Mouse (Mus musculus) limb, embryonic 10.5 days (tissue): ENCODE measurements around the gene Olfr1339. TPM values are rescaled to one million over a fixed set of nuclear protein-coding genes. Genes with fewer than 3 reads are reported as not detected.

Experiments used
- DNase-seq: peaks from one replicate; pipeline ENCODE4 v3.0.0-alpha.2; 2017; ENCODE audit warnings: low spot score
- H3K27ac ChIP-seq: fragments of 300-500 bp; sonication (generic); 2 replicates; pipeline ENCODE4 v1.5.1; 2016; ENCODE audit warnings: mild to moderate bottlenecking
- H3K27me3 ChIP-seq: fragments of 300-500 bp; sonication (generic); 2 replicates; pipeline ENCODE4 v1.6.1; 2016; ENCODE audit warnings: low read depth, mild to moderate bottlenecking; ENCODE audit not compliant: poor library complexity, severe bottlenecking
- H3K36me3 ChIP-seq: fragments of 300-500 bp; sonication (generic); 2 replicates; pipeline ENCODE4 v1.6.1; 2016; ENCODE audit warnings: mild to moderate bottlenecking, moderate library complexity
- H3K4me1 ChIP-seq: fragments of 300-500 bp; sonication (generic); 2 replicates; pipeline ENCODE4 v1.6.1; 2016
- H3K4me3 ChIP-seq: fragments of 300-500 bp; sonication (generic); 2 replicates; pipeline ENCODE4 v1.5.1; 2016; ENCODE audit warnings: mild to moderate bottlenecking, moderate library complexity
- H3K9me3 ChIP-seq: fragments of 300-500 bp; sonication (generic); replicated peaks from 2 replicates; pipeline ENCODE4 v1.6.1; 2016; ENCODE audit warnings: mild to moderate bottlenecking
- WGBS: fragments of 180-500 bp; shearing (Covaris S2); methylation state at CpG from one replicate; pipeline ENCODE4 v1.1.7; 2016; 5-methylcytosine and 5-hydroxymethylcytosine counted together
- polyA plus RNA-seq: library from polyadenylated mRNA; unstranded; fragments of >200 nt; fragmentation: Nextera tagmentation; extraction: Ambion mirVana; gene quantifications from 2 replicates; pipeline ENCODE4 v1.2.1, GENCODE M21; 2016

The Olfr1339 gene
- polyA plus RNA-seq, 1 experiment from 2014 or later: not detected

DNA sequence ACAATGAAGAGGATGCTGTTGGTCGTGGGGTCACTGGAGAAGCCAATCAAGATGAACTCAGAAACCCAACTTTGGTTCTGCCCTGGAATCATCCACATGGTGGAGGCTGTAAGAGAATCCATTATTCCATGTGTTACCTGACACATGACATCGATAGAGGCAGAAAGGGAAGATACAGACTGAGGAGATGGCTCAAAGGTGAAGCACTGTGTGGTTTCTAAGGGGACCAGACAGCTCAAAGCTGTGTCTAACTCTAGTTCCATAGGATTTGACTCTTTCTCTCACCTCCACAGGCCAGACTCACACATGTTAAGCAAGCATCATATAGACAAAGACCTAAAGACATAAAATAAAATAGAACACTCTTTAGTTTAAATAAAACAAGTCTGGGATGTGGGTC, 50.5 kb downstream of the Olfr1339 start, which contains the start of gene Olfr1337:
Gene Olfr1337, minus strand, starts transcription at position 101 of the 400 bp plus-strand sequence.
- Histone ChIP-seq H3K27me3 (no peaks in the 10 kb centered on the region), H3K4me3 (no peak within 1 kb of the TSS), H3K9me3 (no peaks in the 10 kb centered on the region), H3K4me1 (no peaks in the 10 kb centered on the region), H3K36me3 (no peaks in the 10 kb centered on the region), H3K27ac (no peak within 1 kb of the TSS)
- WGBS: 78% methylated on average over 2 of the region's 2 CpGs
- no peak for DNase-seq

Other genes starting within 250 kb of the Olfr1339 start
- 16.8 and 19.4 TPM in 2 replicates for gene Tie1, start 242.1 kb upstream of the Olfr1339 start, polyA plus RNA-seq
- 0.78 and 1.2 TPM in 2 replicates for gene 2610528J11Rik, start 205.2 kb upstream of the Olfr1339 start, polyA plus RNA-seq
- gene Tmem125, start 188.1 kb upstream of the Olfr1339 start, polyA plus RNA-seq: 0.34 and 0.54 TPM in 2 replicates
- 0.36 and 0.64 TPM in 2 replicates for gene Cfap57, start 111.4 kb upstream of the Olfr1339 start, polyA plus RNA-seq
- 180 and 228 TPM in 2 replicates for gene Ebna1bp2, start 111.4 kb upstream of the Olfr1339 start, polyA plus RNA-seq
- gene Olfr62, start 73.2 kb upstream of the Olfr1339 start, polyA plus RNA-seq: not detected in 2 replicates
- 0.05 TPM in 1 of 2 replicates, not detected in the other for gene Olfr1342, start 39.4 kb upstream of the Olfr1339 start, polyA plus RNA-seq
- not detected in 2 replicates for gene Olfr1341, start 28.7 kb upstream of the Olfr1339 start, polyA plus RNA-seq
- not detected in 2 replicates for gene Olfr1340, start 12.0 kb upstream of the Olfr1339 start, polyA plus RNA-seq
- not detected in 2 replicates for gene Olfr1338, start 26.6 kb downstream of the Olfr1339 start, polyA plus RNA-seq
- not detected in 2 replicates for gene Olfr1337, start 50.4 kb downstream of the Olfr1339 start, polyA plus RNA-seq
- gene Olfr1335, start 77.8 kb downstream of the Olfr1339 start, polyA plus RNA-seq: not detected in 2 replicates
- not detected in 2 replicates for gene Olfr1333, start 104.1 kb downstream of the Olfr1339 start, polyA plus RNA-seq
- gene Olfr1331, start 132.5 kb downstream of the Olfr1339 start, polyA plus RNA-seq: not detected in 2 replicates
- gene Olfr1330, start 156.4 kb downstream of the Olfr1339 start, polyA plus RNA-seq: 0.03 TPM in 1 of 2 replicates, not detected in the other
- not detected in 2 replicates for gene Olfr1329, start 185.3 kb downstream of the Olfr1339 start, polyA plus RNA-seq
- gene Olfr1328, start 206.4 kb downstream of the Olfr1339 start, polyA plus RNA-seq: not detected in 2 replicates
- gene Lao1, start 229.4 kb downstream of the Olfr1339 start, polyA plus RNA-seq: not detected in 2 replicates